Mouse (Mus musculus) heart, adult 11 months (tissue): Measurements from ENCODE around the gene Spen.
A peak's percentile ranks its signal among the peaks of the same experiment; 100 is the strongest.
"Not testable (repeated sequence)": the region's sequence is repeated elsewhere in the genome, so short reads cannot be mapped to it uniquely, and the experiment has no call there.

Source experiments
- DNase-seq: peaks from one replicate; pipeline ENCODE4 v3.0.0; 2022

Gene Spen

GRCm38 (mm10) chr4:141559131-141559897 is 20.9 kb upstream of the Spen start:
- DNase-seq: peak; percentile 99

DNA sequence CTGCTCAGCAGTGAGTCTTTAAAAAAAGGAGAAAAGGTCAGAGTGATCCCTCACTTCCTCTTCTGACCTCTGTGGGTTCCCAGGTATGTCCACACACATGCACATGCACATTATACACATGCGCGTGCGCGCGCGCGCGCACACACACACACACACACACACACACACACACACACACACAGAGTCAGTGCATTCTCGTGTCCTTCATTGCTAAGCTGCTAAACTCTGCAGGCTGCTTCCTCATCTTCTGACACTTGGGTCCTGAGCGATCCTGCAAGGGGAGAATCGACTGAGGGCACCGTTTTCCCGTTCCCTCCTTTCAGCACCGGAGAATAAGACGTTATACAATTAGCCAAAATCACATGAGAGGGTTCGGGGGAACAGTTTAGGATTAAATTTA is 20.3 kb upstream of the Spen start:
- DNase-seq: no peak

DNA sequence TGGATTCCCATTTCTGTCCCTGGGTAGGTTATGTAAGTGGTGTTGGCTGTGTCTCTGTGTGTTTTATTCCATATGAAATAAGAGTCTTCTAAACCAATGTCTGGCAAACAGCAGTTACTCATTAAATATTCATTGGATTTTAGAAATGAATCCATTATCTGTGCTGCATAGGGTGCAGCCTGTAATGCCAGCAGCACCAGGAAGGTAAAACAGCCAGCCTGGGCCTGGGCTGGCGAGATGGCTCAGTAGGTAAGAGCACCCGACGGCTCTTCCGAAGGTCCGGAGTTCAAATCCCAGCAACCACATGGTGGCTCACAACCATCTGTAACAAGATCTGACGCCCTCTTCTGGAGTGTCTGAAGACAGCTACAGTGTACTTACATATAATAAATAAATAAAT is 17.8 kb upstream of the Spen start:
- DNase-seq: not testable (repeated sequence)

DNA sequence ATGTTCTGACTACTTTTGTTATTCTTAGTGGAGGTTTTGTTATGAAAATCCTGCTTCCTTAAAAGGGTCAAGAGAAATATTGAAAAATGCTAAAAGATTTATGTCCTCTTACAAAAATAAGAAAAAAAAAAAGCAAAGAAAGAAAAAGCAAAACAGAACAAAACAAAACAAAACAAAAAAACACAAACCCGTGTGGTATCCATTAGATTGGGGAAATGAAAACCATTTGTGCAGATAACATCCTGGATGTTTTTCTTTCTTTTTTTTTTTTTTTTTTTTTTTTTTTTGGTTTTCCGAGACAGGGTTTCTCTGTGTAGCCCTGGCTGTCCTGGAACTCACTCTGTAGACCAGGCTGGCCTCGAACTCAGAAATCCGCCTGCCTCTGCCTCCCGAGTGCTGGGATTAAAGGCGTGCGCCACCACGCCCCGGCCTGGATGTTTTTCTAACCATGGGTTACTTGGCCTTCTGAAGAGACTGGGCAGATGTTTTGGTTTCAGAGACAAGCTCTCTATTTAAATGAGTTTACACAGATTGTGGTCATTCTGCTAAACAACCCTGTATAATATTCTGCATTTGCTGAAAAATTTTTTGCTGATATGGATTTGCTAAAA is 16.0 kb upstream of the Spen start:
- not testable (repeated sequence) for DNase-seq

DNA sequence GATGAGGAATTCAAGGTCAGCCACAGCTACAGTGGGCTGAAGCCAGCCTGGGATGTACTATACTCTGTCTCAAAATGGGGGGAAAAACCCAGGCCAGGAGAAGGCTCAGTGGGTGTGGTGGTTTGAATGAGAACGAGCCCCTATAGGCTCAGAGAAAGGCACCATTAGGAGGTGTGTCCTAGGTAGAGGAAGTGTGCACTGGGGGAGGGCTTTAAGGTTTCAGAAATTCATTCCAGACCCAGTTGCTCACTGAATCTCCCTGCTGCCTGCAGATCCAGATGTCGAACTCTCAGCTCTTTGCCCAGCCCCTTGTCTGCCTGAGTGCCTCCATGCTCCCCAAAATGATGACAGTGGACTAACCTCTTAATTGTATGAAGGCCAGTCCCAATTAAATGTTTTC is 14.1 kb upstream of the Spen start:
- DNase-seq: no peak

GRCm38 (mm10) chr4:141547299-141547698 is 8.9 kb upstream of the Spen start:
- no peak for DNase-seq

GRCm38 (mm10) chr4:141546334-141547200 is 8.2 kb upstream of the Spen start:
- DNase-seq: peak; percentile 99

- DNase-seq: peak; percentile 100
Observed at GRCm38 (mm10) chr4:141545743-141546333, 7.4 kb upstream of the Spen start.

DNA sequence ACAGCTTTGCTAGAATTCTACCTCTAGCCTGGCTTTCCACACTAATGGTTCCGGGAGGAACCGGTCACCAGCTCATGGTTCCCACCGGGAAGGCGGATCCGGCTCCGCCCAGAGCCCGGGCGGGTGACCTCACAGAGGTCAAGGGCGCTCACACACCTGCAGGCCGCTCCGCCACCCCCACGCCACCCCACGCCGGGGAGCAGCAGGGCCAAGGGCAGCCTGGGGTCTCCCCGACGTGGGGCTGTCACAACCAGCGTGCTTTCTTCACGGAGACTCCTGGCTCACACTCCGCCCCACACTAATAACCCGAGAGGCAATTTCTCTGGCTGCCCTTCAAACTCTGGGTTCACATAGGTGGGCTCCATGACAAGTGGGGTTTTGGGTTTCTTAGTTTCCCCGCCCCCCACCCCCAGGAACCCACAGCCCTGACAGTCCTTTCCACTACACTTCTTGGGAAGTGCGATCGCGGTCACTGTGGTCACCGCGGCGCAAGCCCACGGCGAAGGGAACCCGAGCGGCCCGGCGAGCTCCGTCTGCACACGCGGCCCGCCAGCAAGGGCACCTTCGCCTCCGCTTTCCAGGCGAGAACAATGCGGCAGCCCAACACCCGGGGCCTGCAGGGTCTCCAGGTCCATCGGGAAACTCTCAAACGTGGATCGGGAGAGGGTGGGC is 6.8 kb upstream of the Spen start:
- DNase-seq: peak; percentile 99

- no peak for DNase-seq
Observed at GRCm38 (mm10) chr4:141544536-141544935, 6.1 kb upstream of the Spen start.

DNA sequence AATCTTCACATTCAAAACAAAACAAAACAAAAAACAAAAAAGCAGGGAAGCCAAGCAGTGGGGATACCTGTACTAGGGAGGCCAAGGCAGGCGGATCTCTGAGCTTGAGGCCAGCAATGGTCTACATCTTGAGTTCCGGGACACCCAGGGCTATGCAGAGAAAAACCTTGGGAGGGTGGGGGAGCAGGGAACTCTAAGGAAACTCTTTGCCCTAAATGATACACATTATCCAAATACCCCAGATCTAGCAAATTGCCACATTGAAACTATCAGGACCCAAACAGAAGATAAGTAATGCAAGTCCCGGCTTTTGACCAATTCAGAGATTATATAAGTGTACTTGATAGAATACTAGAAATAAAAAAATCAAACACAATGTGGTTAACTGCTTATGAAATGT is 5.2 kb upstream of the Spen start:
- DNase-seq: no peak

GRCm38 (mm10) chr4:141541851-141542250 is 3.5 kb upstream of the Spen start:
- no peak for DNase-seq

DNA sequence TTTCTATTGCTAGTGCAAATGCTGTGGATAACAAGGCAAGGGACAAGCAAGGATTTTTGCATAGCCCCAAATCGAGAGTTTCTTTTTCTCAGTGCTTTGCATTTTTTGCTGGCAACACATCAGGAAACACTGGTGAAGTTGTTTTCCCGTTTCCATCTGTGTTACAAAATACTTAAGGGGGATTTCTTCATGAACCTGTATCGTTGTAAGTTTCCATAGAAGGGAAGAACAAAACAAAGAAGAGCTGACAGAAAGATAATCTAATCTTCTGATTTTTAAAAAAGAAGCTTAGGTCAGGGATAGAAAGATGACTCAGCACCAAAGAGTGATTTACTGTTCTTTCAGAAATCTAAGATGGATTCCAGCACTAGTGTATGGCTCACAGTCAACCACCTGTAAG is 2.4 kb upstream of the Spen start:
- DNase-seq: no peak

GRCm38 (mm10) chr4:141539213-141539767 is 893 bp upstream of the Spen start:
- DNase-seq: peak; percentile 85

DNA sequence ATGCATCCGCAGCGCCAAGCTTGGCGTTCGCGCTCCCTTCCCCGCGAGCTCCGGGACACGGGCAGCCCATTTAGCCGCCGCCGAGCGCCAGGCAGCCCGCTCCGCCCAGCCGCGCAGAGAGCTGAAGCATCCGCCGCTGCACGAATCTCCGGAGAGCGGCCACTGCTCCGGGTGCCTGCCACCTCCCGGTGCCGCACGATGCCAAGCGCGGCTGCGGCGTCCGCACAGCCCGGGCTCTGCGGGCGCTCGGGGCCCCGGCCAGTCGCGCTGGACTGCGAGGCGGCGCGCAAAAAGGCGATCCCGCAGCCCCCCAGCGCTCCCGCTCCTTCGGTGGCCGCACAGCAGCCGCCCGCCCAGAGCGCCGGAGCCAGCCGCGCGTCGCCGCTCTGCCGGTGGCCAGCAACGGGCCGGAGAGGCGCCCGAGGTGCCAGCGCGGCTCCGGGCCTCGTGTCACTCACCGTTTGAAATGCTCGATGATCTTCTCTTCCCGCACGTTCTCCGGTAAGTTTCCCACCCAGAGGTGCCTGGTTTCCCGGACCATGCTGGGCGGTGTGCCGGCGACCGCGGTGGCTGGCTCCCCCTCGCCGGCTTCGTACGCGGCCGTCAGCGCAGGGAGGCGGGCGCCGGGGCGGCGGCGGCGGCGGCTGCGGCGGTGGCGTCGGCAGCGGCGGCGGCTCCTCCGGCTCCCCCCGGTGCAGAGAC is 540 bp downstream of the Spen start:
- DNase-seq: peak; percentile 96

DNA sequence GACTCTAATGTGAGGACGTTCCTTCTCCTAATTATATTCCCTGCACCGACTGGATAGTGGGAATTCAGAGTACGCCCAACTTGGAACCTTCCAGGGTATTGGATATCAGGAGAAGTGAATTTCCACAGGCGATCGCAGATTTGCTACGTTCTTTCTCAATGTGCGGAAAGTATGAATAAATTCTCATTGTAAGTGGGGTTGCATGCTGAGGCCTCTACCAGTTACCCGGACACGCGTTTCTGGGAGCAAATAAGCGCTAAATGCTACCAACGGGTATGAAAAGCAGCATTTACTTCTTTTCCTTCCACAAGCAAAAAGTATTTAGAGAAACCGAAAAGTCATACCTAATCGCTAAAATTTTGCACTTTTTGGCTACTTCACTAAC is 1.2 kb downstream of the Spen start:
- DNase-seq: no peak

GRCm38 (mm10) chr4:141536291-141537225 is 1.8 kb downstream of the Spen start:
- DNase-seq: peak; percentile 97

DNA sequence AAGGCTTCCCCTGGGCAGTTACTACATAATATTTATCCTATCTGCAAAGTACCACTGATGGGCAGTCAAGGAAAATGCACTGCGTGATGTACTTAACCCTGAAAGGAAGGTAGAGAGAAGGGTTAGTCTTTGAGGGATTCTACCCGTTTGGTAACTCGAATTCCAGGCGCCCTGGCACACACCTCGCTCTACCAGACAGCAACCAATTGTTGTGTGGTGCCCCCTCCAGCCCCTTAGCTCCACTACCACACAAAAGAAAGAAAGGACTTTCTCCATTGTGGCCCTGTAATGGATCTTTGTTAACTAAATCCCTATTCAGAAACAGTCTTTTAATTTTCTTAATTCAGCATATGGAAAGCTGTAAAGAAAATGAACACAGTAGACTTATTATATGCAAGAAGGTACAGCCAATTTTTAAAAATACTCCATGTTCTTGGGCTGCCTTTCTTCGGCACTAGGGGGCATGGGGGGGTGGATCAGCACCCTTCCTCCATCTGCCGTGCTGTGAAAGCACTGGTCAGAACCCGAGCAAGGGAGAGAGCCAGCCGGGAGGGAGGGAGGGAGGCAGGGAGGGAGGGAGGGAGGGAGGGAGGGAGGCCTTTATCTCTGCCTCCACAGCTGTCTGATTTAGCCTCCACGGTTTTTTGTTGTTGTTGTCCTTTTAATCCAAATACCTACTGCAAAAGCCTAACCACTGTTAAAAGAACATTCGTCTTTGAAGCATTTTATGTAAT is 3.3 kb downstream of the Spen start:
- peak; percentile 96 for DNase-seq

DNA sequence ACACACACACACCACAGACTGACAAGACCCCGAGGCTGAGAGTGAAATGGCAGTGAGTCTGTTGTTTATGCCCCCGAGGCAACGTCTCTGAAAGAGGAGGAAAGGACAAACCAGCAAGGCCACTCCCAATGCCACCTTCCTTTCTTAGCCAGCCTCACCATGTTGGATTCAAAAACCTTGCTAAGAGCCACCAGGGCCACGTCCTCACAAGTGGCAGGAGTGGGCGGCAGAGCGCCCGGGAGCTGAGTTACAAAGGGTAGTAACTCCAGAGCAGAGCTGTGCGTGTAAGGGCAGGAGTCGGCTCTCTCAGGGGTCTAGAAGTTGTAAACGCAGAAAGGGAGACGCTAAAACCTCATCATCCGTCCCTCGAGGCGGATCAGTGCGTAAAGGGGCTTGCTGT is 7.4 kb downstream of the Spen start:
- peak; percentile 86 for DNase-seq

DNA sequence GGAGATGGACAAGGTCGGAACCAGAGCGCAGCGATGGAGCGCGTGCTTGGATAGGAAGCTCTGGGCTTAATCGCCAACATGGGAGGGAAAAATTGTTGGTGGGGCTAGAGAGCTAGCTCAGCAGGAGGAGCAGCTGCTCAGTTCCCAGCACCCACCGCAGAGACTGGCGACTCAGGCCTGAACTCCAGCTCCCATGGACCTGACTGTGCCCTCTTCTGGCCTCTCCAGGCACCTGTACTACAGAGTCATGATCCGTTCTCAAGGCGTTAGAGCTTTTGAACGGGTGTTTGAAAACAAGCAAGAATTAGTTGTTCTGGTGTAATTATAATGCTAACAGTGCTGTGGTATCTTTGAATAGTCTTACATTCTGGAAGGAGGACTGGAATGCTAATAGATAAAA is 9.5 kb downstream of the Spen start:
- DNase-seq: peak; percentile 87
